Mouse (Mus musculus): Measurements from ENCODE around the gene Ogn.
"Not testable (repeated sequence)": the region's sequence is repeated elsewhere in the genome, so short reads cannot be mapped to it uniquely, and the experiment has no call there.

Gene Ogn

GRCm38 (mm10) chr13:49607714-49608113, at the start of gene Ogn:
TSS of gene Ogn (plus strand) at chr13:49608046.
- DNase-seq (ENCODE audit: low spot score in 2 of 2) = peak; percentile 74 to 76

GRCm38 (mm10) chr13:49559185-49559584, 48.7 kb upstream of the Ogn start:
- peak; percentile 34 to 58 for DNase-seq (ENCODE audit: low spot score in 2 of 2)

DNA sequence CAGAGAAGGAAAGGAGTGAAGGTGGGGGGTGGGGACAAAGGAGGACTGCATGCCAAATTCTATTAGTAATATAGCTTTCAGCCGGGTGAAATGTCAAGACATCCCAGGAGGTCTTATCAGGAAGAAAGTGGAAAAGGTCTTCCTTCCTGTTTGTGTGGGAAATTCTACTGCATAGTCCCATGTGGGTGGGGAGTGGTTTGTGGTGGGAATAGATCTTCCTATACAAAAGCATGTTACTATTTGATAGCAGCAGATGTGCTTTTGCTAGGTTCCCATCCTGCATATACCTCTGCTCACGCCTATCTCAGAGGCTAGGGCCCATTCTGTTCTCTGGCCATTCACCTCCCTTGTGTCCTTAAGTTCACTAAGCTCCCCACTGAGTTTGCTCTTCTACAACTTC, 47.0 kb upstream of the Ogn start:
- DNase-seq (ENCODE audit: low spot score in 2 of 2) = no peak

DNA sequence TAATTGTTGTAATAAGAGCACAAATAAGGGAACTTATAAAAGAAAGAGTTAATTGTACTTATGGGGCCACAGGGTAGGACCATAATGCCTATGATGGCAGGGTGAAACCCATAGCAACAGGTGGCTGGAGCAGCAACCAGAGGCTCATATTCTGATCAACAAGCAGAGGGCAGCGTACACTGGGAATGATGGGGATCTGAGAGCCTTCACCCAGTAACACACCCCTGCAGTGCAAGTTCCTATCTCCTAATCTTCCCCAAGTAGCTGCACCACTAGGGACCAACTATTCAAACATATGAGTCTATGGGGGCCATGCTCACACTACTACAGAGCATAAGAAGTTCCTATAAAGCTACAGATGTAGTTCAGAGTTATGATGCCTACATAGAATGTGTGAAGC, 43.5 kb upstream of the Ogn start:
- no peak for DNase-seq (ENCODE audit: low spot score in 2 of 2)

GRCm38 (mm10) chr13:49570371-49570770, 37.5 kb upstream of the Ogn start:
- DNase-seq (ENCODE audit: low spot score in 2 of 2) = no peak

DNA sequence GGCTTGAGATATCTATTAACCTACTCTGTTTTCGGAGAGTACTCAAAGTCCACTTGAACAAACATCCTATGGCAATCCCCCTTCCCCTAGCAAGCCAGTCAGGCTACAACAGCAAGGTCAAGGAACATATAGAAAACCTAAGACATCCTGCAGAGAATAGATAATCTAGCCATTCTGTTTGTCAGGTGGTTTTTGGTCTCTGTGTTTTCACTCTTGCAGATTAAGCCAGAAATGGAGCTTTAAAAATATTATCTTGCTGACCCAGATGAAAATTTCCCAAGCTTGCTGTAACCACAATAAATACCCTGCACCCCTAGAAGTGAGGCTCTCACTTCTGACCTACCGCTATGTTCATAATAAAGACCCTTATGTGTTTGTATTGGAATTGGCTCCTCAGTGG, 36.4 kb upstream of the Ogn start:
- DNase-seq (ENCODE audit: low spot score in 2 of 2) = no peak

DNA sequence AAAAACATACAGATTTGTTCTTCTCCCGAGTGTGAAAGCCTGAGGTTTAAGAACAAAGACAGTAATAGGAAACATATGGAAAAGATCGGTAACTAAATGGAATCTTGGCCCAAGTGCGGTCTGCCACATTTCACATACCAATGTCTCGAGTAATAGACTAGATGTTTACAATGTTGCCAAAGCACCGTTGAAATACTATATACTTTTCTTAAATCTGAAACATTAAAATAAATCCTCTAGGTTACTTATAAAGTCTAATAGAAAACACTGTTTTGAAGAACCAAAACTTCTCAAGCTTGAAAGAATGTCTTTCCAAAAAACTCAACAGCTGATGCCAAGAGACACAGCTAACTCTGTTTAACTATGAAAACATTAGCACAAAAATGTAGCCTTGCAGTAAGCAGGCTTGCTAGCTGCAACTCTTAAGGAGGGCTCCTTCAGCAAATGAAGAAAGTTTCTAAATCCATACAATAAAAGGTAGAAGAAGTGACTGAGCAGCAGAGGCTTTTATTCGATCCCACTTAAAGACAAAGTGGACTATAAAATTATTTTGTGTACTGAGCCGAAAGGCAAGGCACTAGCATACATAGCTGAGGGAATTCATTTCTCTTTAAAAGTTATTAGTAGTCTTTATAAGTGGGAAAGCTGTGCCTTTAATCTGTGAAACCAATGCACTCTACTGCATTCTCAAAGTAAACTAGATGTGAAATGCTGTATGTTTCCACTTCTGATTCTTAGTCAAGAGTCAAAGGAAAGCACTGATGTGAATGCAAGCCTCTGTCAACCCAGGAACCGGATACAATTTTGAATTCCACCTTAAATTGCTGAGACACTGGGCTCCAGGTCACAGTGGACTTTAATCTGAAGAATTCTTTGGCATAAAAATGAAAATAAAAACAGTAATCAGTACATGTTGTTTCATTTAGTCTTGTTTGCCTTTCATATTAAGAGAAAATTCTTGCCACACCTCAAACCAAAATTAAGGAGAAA, 26.0 kb upstream of the Ogn start, which contains the start of gene Omd:
Omd (plus strand) TSS at position 922 of the 990 bp plus-strand sequence.
- peak; percentile 38 to 46 for DNase-seq (ENCODE audit: low spot score in 2 of 2)

DNA sequence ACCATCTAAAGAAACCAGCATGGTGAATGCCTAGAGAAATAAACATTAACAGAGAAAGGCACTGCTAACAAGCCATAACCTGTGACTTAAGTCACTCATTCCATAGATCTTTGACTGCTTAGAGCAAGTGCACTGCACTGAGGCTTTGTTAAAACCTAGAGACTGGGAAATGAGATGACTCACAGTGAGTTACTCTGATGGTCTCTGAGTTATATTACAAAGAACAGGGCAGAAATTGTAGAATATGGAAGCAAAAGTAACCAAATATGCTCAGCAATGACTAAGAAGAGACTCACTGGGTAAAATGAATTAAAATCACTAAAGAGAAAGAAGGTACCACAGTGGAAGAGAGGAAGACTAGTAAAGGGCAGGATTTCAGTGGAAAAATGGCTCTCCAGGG, 24.0 kb upstream of the Ogn start:
- no peak for DNase-seq (ENCODE audit: low spot score in 2 of 2)

DNA sequence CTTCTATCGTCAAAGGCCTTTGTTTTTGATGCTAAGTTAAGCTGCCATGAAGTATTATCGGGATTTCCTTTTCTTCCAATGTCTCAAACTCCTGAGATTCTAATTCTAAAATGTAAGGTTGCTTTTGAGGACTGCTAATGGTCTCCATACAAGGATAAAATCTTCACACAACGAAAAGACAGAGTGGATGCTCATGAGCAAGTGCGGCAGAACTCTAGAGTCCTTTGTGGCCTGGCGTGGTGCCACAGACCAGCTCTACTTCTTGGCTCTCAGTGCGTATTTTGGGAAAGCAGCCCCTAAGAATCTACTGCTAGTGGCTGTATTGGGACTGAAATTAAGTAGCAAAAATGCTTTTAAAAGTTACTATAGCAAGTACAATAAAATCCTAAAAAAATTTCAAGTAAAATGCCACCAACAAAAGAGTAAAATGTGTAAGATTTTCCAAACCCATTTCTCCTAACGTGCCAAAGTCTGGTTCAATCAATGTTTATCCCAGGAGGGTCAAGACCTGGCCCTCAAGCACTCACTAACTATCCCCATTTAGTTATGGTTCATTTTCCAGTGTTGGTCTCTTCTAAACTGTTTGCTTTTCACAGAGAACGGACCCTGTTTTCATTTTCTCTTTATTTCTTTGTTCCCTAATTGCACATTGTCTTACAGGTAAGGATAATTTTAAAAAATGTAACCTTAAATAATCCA, 23.4 kb upstream of the Ogn start:
- peak; percentile 21 to 32 for DNase-seq (ENCODE audit: low spot score in 2 of 2)

- DNase-seq (ENCODE audit: low spot score in 2 of 2) = peak in 1 of 2 experiments; percentile 12
Measured at GRCm38 (mm10) chr13:49586062-49586461, 21.8 kb upstream of the Ogn start.

DNA sequence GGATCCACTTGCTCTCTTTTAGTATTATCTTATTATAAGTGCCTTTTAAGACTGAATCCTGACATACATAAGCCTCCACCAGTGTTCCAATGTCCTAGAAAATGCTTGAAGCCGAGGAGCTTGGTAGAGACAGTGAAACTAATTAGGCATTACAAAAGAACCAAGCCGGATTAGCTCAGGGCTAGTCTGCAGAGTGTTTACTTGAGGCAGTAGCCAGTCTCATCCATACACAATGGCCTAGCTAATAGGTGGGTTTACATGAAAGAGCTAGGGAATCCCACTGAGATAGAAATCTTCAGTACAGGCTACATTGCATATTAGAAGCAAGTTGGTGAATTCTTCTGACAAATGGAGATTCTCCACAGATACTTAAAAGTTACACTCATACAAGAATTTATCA, 5.3 kb upstream of the Ogn start:
- not testable (repeated sequence) for DNase-seq (ENCODE audit: low spot score in 2 of 2)

- no peak for DNase-seq (ENCODE audit: low spot score in 2 of 2)
Measured at GRCm38 (mm10) chr13:49603603-49604002, 4.2 kb upstream of the Ogn start.

DNA sequence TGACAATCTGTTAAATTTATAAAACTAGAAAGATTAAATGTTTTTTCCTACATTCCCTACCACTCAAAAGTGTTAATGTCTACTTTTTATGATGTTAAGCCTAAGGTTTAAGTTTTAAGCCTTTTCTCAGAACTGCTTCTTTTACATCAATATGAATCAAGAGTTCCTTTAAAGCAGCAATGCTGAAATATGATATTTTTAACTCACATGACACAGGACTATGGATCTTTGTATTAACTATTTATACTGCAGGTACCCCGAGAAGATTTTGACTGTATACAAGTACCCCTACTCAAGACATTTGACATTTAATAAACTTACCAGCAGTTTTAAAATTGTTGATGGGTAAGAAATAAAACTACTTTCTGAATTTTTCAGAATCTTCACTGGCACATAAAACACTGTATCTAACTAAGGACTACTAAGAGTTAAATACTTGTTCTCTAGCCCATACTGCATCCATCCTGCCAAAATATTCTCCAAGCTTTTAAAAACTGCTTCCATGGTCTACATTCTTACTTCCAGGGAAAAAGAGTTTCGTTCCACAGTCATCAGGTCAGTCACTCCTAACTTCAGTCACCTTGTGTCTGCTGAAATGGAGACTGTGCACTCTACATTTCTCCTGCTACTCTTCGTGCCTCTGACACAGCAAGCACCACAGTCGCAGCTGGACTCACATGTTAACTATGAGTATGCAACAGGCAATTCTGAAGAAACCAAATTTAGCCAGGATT, 910 bp downstream of the Ogn start:
- peak in 1 of 2 experiments; percentile 33 for DNase-seq (ENCODE audit: low spot score in 2 of 2)

DNA sequence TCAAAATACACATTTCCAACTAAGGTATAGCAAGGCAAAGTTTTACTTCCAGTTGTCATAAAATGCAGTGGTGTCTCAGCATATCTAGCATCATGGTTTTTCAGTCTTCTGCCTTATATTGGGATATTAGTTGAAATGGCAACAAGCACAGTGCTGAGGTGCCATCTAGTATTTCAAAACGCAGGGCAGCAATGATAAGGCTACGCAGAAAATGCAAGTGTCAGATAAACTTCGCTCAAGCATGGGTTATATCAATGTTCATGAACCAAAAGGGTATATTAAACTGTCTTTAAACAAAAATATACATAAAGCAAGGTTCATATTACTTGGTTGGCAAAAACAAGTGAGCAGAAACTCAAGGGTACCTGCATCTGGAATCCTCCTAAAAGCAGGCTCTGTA, 9.2 kb downstream of the Ogn start:
- no peak for DNase-seq (ENCODE audit: low spot score in 2 of 2)

DNA sequence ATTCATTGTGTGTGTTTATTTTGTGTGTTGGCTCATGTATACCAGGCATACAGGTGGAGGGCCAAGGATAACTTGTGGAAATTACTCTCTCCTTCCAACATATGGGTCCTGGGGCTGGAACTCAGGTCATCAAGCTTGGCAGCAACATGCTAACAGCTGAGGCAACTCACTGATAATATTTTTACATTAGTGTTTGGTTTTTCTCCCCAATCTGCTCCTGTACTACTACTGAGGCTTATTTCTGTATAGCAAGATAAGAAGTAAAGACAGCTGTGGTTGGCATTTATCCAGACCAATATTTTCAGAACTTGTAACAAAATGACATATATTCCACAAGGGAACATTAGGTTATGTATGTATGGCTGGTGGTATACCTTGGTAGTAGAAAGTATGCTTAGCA, 10.5 kb downstream of the Ogn start:
- DNase-seq (ENCODE audit: low spot score in 2 of 2) = no peak

DNA sequence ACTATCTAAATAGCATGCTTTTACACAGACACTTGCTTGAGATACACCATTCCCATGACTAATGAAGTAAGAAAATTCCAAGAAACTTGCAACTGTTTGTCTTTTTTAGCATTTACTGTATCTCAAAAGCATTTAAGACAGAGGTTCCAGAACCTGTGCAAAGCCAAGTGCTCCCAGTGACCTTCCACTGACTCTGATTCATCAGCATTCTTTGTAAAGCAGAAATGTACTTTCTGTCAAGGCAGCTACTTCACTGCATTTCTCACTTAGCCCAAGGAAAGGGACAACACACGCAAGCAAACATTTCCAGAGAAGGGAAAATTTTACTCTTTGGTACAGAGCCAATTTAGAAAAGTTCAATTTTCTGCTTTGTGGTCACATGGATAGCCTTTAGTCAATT, 15.4 kb downstream of the Ogn start:
- DNase-seq (ENCODE audit: low spot score in 2 of 2) = no peak

DNA sequence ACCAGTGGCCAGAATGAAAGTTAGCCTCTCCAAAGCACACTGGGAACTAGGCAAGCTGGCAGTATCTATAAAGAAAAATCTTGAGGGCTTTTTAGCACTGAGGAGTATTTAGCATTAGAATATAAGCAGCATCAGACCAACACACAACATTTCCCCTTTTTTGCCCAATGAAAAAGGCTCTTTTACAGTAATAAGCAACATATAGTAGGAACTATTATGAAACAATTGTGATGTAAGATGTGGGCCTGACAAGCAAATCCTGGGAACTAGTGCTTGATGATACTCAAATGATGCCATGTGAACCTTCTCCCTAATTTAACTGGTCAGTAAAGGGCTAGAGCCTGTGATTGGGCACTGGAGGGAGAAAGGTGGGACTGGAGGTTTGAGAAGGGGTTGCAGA, 20.3 kb downstream of the Ogn start:
- no peak for DNase-seq (ENCODE audit: low spot score in 2 of 2)

DNA sequence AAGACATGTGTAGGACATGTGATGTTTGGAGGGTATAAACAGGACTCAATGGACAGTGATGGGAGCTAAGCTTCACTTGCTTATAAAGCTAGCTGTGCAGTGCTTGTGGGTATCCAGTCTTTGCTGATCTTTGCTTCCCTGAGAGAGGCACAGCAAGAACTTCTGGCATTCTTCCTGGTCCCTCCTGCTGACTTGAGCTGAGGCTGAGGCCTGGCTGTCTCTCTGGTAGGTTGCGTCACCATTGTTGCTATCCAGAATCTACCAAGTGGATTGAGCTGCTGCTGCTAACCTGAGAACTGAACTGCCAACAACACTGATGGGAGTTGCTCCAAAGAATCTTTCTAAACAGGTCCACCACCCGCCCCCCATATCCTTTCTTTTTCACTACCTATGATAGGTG, 21.2 kb downstream of the Ogn start:
- peak; percentile 35 to 62 for DNase-seq (ENCODE audit: low spot score in 2 of 2)

- no peak for DNase-seq (ENCODE audit: low spot score in 2 of 2)
Measured at GRCm38 (mm10) chr13:49639965-49640364, 32.1 kb downstream of the Ogn start.

DNA sequence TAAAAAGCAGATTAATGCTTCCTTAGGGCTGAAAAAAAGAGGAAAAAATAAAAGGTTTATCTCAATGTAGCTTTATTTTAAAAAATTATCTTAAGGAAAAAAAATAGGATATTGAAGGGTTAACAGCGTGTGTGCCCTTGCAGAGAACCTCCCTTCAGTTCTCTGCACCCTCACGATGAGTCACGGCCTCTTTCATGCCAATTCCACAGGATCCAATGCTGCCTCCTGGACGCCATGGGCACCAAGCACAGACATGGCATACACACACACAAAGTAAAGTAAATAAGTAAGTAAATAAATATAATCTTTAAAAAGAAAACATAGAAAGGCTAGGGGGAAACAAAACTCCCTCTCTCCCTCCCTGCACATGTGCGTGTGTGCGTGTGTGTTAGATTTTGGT, 34.8 kb downstream of the Ogn start:
- DNase-seq (ENCODE audit: low spot score in 2 of 2) = no peak

- no peak for DNase-seq (ENCODE audit: low spot score in 2 of 2)
Measured at GRCm38 (mm10) chr13:49643669-49644362, 36.0 kb downstream of the Ogn start.

Data from heart, adult 9 months (tissue).